Mouse (Mus musculus) G1E (cell line): ENCODE results near the gene Gm10964.

ENCODE experiments used
- CTCF ChIP-seq: IDR thresholded peaks from 2 replicates; pipeline ENCODE4 v1.5.1; 2012; ENCODE audit warnings: low read depth, low read length, inconsistent platforms, mixed read lengths
- GATA1 ChIP-seq: IDR thresholded peaks from 2 replicates; pipeline ENCODE4 v1.6.1; 2012; ENCODE audit warnings: borderline replicate concordance, low read length, inconsistent platforms, mixed read lengths
- POLR2AphosphoS5 ChIP-seq: IDR thresholded peaks from 2 replicates; pipeline ENCODE4 v1.6.1; 2012; ENCODE audit warnings: low read depth, low read length, inconsistent platforms; ENCODE audit not compliant: insufficient replicate concordance

- TF ChIP-seq GATA1 (no peak), CTCF (no peak), POLR2AphosphoS5 (no peak)
These were observed 27.0 kb upstream of the Gm10964 start for GRCm38 (mm10) chr3:103712196-103712595.
